Mouse (Mus musculus) heart, embryonic 15.5 days (tissue): Measurements from ENCODE around the gene Mia2. TPM values are rescaled to one million over a fixed set of nuclear protein-coding genes. Genes with fewer than 3 reads are reported as not detected.
A peak's percentile ranks its signal among the peaks of the same experiment; 100 is the strongest.
"Not testable (repeated sequence)": the region's sequence is repeated elsewhere in the genome, so short reads cannot be mapped to it uniquely, and the experiment has no call there.

ENCODE experiments used
- ATAC-seq: fragments of 200-750 bp; cut with Nextera tagmentation; replicated peaks from 2 replicates; pipeline ENCODE4 v1.8.0; 2017; ENCODE audit warnings: low read depth, moderate TSS enrichment; ENCODE audit not compliant: insufficient number of reproducible peaks, insufficient read depth, low FRiP score
- H3K27ac ChIP-seq: fragments of 300-500 bp; sonication (generic); 2 replicates; pipeline ENCODE4 v1.5.1; 2015; ENCODE audit warnings: mild to moderate bottlenecking, inconsistent platforms
- H3K27me3 ChIP-seq: fragments of 300-500 bp; sonication (generic); 2 replicates; pipeline ENCODE4 v1.6.1; 2015; ENCODE audit warnings: inconsistent platforms
- H3K36me3 ChIP-seq: fragments of 300-500 bp; sonication (generic); 2 replicates; pipeline ENCODE4 v1.6.1; 2015; ENCODE audit warnings: mild to moderate bottlenecking, inconsistent platforms
- H3K4me1 ChIP-seq: fragments of 300-500 bp; sonication (generic); replicated peaks from 2 replicates; pipeline ENCODE4 v1.6.1; 2015; ENCODE audit warnings: inconsistent platforms
- H3K4me2 ChIP-seq: fragments of 300-500 bp; sonication (generic); 2 replicates; pipeline ENCODE4 v1.6.1; 2015; ENCODE audit warnings: inconsistent platforms, mild to moderate bottlenecking, moderate library complexity
- H3K4me3 ChIP-seq: fragments of 300-500 bp; sonication (generic); 2 replicates; pipeline ENCODE4 v1.5.1; 2015; ENCODE audit warnings: mild to moderate bottlenecking, inconsistent platforms
- H3K9ac ChIP-seq: fragments of 300-500 bp; sonication (generic); 2 replicates; pipeline ENCODE4 v1.6.1; 2015; ENCODE audit warnings: mild to moderate bottlenecking, inconsistent platforms
- H3K9me3 ChIP-seq: fragments of 300-500 bp; sonication (generic); replicated peaks from 2 replicates; pipeline ENCODE4 v1.6.1; 2016; ENCODE audit warnings: inconsistent platforms
- WGBS: fragments of 180-500 bp; shearing (Covaris S2); methylation state at CpG from one replicate; pipeline ENCODE4 v1.1.7; 2015; ENCODE audit warnings: mixed read lengths; 5-methylcytosine and 5-hydroxymethylcytosine counted together
- polyA plus RNA-seq: library from polyadenylated mRNA; unstranded; fragments of >200 nt; fragmentation: Nextera tagmentation; extraction: Ambion mirVana; gene quantifications from 2 replicates; pipeline ENCODE4 v1.2.1, GENCODE M21; 2015

The Mia2 gene
- polyA plus RNA-seq: 39.6 and 44.8 TPM in 2 replicates

GRCm38 (mm10) chr12:59095104-59096025 lies at the start of gene Mia2:
Mia2 (plus strand) TSS chr12:59095799.
- no peaks in the 10 kb centered on the region for H3K4me1 ChIP-seq
- H3K4me2 ChIP-seq: no peak within 1 kb of the TSS
- ATAC-seq: no peak
- H3K9ac ChIP-seq: no peak within 1 kb of the TSS
- no peaks in the 10 kb centered on the region for H3K27me3 ChIP-seq
- WGBS: 74% methylated on average over 19 of the region's 19 CpGs
- H3K36me3 ChIP-seq: no peaks in the 10 kb centered on the region
- no peaks in the 10 kb centered on the region for H3K9me3 ChIP-seq
- H3K4me3 ChIP-seq: no peak within 1 kb of the TSS
- H3K27ac ChIP-seq: no peak within 1 kb of the TSS

GRCm38 (mm10) chr12:59052470-59052869 lies 43.1 kb upstream of the Mia2 start:
- WGBS: 86% methylated on average over 3 of the region's 3 CpGs
- ATAC-seq: no peak
- Histone ChIP-seq H3K36me3 (peaks cover 28% of the 10 kb centered on the region), H3K4me2 (no peak overlapping the region), H3K4me1 (0 out of 2 replicates have a peak, but pooled peaks cover 4% of the 10 kb centered on the region), H3K27ac (no peak overlapping the region), H3K4me3 (no peak overlapping the region), H3K27me3 (no peaks in the 10 kb centered on the region), H3K9me3 (no peaks in the 10 kb centered on the region), H3K9ac (no peak overlapping the region)

- H3K9ac ChIP-seq: no peak overlapping the region
- H3K4me1 ChIP-seq: 0 out of 2 replicates have a peak, but pooled peaks cover 6% of the 10 kb centered on the region
- ATAC-seq: no peak
- no peak overlapping the region for H3K4me2 ChIP-seq
- no peak overlapping the region for H3K4me3 ChIP-seq
- WGBS: 76% methylated on average over 5 of the region's 5 CpGs
- H3K27ac ChIP-seq: no peak overlapping the region
- H3K27me3 ChIP-seq: no peaks in the 10 kb centered on the region
- H3K36me3 ChIP-seq: peaks cover 25% of the 10 kb centered on the region
- no peaks in the 10 kb centered on the region for H3K9me3 ChIP-seq
These were observed 42.4 kb upstream of the Mia2 start for GRCm38 (mm10) chr12:59053166-59053565.

- no peak overlapping the region for H3K4me3 ChIP-seq
- H3K4me1 ChIP-seq: peaks cover 6% of the 10 kb centered on the region; the same call in 1 of the 2 replicates
- no peaks in the 10 kb centered on the region for H3K9me3 ChIP-seq
- no peaks in the 10 kb centered on the region for H3K27me3 ChIP-seq
- no peak for ATAC-seq
- no peak overlapping the region for H3K27ac ChIP-seq
- peaks cover 21% of the 10 kb centered on the region for H3K36me3 ChIP-seq
- no peak overlapping the region for H3K4me2 ChIP-seq
- no peak overlapping the region for H3K9ac ChIP-seq
These were observed 41.6 kb upstream of the Mia2 start for GRCm38 (mm10) chr12:59053976-59054375.

GRCm38 (mm10) chr12:59055196-59055850 lies 40.3 kb upstream of the Mia2 start:
- H3K36me3 ChIP-seq: peaks cover 21% of the 10 kb centered on the region
- no peaks in the 10 kb centered on the region for H3K27me3 ChIP-seq
- no peak overlapping the region for H3K4me2 ChIP-seq
- WGBS: 68% methylated on average over 4 of the region's 4 CpGs
- peaks cover 18% of the 10 kb centered on the region for H3K4me1 ChIP-seq
- no peak overlapping the region for H3K27ac ChIP-seq
- no peaks in the 10 kb centered on the region for H3K9me3 ChIP-seq
- no peak overlapping the region for H3K9ac ChIP-seq
- no peak for ATAC-seq
- H3K4me3 ChIP-seq: no peak overlapping the region

GRCm38 (mm10) chr12:59056222-59056621 lies 39.4 kb upstream of the Mia2 start:
- ATAC-seq: no peak

GRCm38 (mm10) chr12:59058242-59058641 lies 37.4 kb upstream of the Mia2 start:
- H3K36me3 ChIP-seq: peaks cover 17% of the 10 kb centered on the region
- 85% methylated on average over 5 of the region's 5 CpGs for WGBS
- not testable (repeated sequence) for H3K27ac ChIP-seq

More at GRCm38 (mm10) chr12:59056222-59056621, 39.4 kb upstream of the Mia2 start:
- Histone ChIP-seq H3K4me2 (no peak overlapping the region), H3K36me3 (peaks cover 21% of the 10 kb centered on the region), H3K27me3 (no peaks in the 10 kb centered on the region), H3K9ac (no peak overlapping the region), H3K27ac (no peak overlapping the region), H3K4me1 (peaks cover 19% of the 10 kb centered on the region), H3K4me3 (no peak overlapping the region), H3K9me3 (no peaks in the 10 kb centered on the region)
- 94% methylated on average over 11 of the region's 11 CpGs for WGBS

GRCm38 (mm10) chr12:59060322-59060721 lies 35.3 kb upstream of the Mia2 start:
- WGBS: 51% methylated on average over 4 of the region's 4 CpGs
- Histone ChIP-seq H3K4me3 (peak overlapping the region; percentile 82), H3K27ac (peak overlapping the region; percentile 92), H3K27me3 (no peaks in the 10 kb centered on the region), H3K36me3 (peaks cover 17% of the 10 kb centered on the region), H3K9ac (peak overlapping the region; percentile 88), H3K9me3 (no peaks in the 10 kb centered on the region), H3K4me2 (peak overlapping the region; percentile 63), H3K4me1 (peaks cover 15% of the 10 kb centered on the region)
- ATAC-seq: no peak

More at GRCm38 (mm10) chr12:59058242-59058641, 37.4 kb upstream of the Mia2 start:
- not testable (repeated sequence) for ATAC-seq, H3K9me3 ChIP-seq, H3K4me3 ChIP-seq, H3K27me3 ChIP-seq, H3K9ac ChIP-seq, H3K4me2 ChIP-seq
- H3K4me1 ChIP-seq: peaks cover 19% of the 10 kb centered on the region

GRCm38 (mm10) chr12:59060993-59061595 lies 34.5 kb upstream of the Mia2 start, which contains the start of gene Trappc6b:
Trappc6b (minus strand) TSS chr12:59061472.
- WGBS: under 1% methylated on average over 49 of the region's 49 CpGs
- Histone ChIP-seq H3K4me3 (peak within 1 kb of the TSS; percentile 82), H3K27ac (peak within 1 kb of the TSS; percentile 92), H3K9me3 (no peaks in the 10 kb centered on the region), H3K36me3 (peaks cover 16% of the 10 kb centered on the region), H3K27me3 (no peaks in the 10 kb centered on the region), H3K4me2 (peak within 1 kb of the TSS; percentile 63), H3K9ac (peak within 1 kb of the TSS; percentile 88), H3K4me1 (peaks cover 17% of the 10 kb centered on the region)
- ATAC-seq: peak; percentile 96

- peaks cover 11% of the 10 kb centered on the region for H3K4me1 ChIP-seq
- H3K9ac ChIP-seq: no peak overlapping the region
- no peak overlapping the region for H3K4me3 ChIP-seq
- no peak overlapping the region for H3K4me2 ChIP-seq
- no peaks in the 10 kb centered on the region for H3K27me3 ChIP-seq
- H3K27ac ChIP-seq: no peak overlapping the region
- 83% methylated on average over 8 of the region's 8 CpGs for WGBS
- peaks cover 18% of the 10 kb centered on the region for H3K36me3 ChIP-seq
- no peak for ATAC-seq
- H3K9me3 ChIP-seq: no peaks in the 10 kb centered on the region
These were observed 30.8 kb upstream of the Mia2 start for GRCm38 (mm10) chr12:59064837-59065236.

GRCm38 (mm10) chr12:59065776-59066175 lies 29.8 kb upstream of the Mia2 start:
- no peak overlapping the region for H3K9ac ChIP-seq
- WGBS: 52% methylated on average over 3 of the region's 3 CpGs
- H3K4me1 ChIP-seq: peaks cover 7% of the 10 kb centered on the region; the same call in 1 of the 2 replicates
- H3K4me3 ChIP-seq: peak overlapping the region; percentile 99
- ATAC-seq: no peak
- peak overlapping the region; percentile 75 for H3K4me2 ChIP-seq
- no peaks in the 10 kb centered on the region for H3K9me3 ChIP-seq
- no peaks in the 10 kb centered on the region for H3K27me3 ChIP-seq
- peak overlapping the region; percentile 94 for H3K27ac ChIP-seq
- H3K36me3 ChIP-seq: peaks cover 27% of the 10 kb centered on the region
